In the genomic region with DNA sequence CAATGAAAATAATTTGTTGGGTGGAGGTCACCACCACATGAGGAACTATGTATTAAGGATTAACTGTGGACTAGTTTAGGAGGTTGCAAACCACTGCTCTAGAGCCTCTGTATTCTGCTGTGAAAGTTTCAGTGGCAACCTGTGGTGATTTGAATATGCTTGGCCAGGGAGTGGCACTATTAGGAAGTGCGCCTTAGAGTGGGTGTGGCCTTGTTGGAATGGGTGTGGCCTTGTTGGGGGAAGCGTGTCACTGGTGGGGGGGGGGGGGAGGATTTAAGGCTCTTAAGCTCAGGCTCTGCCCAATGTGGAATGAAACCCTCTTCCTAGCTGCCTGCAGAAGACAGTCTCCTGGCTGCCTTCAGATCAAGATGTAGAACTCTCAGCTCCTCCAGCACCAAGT, we compare ENCODE assay signal across 27 mouse cellular contexts.
DNase-seq lines count a peak whose midpoint lies in the region; ATAC-seq and TF ChIP-seq lines count a peak whose summit lies in the region.
"Had no signal": no experiment of that assay in that cellular context is flagged by ENCODE, and none has a peak within 500 bp of the region (broad histone marks: within the 10 kb centered on the region; RNA-seq: fewer than 3 reads in every experiment).

No protein-coding gene starts in this region.

- WGBS in liver, postnatal 0 days (ENCODE audit: insufficient replicate concordance) = 45% methylated on average over 2 of the region's 2 CpGs

- TF ChIP-seq CTCF in liver, postnatal 0 days (IDR thresholded peaks at IDR 0.05; ENCODE audit: low read depth) = no peak
- TF ChIP-seq CTCF in MEL (IDR thresholded peaks at IDR 0.05 in 2 of 3, conservative IDR thresholded peaks at IDR 0.05 in 1 of 3; ENCODE audit: control insufficient read depth in 1 of 3, insufficient read depth in 1 of 3, low read depth in 2 of 3, low read length in 3 of 3, poor library complexity in 1 of 3, severe bottlenecking in 1 of 3) = no peak

- TF ChIP-seq POLR2A in MEL (IDR thresholded peaks at IDR 0.05; ENCODE audit: control insufficient read depth in 1 of 2, insufficient read depth in 1 of 2, low read depth in 1 of 2, low read length in 2 of 2, poor library complexity in 1 of 2) = no peak

- H3K4me3 ChIP-seq in liver, postnatal 0 days (ENCODE audit: low read depth, low read length) = no peak overlapping the region
- no peak overlapping the region for H3K4me3 ChIP-seq in MEL (ENCODE audit: control insufficient read depth in 1 of 2, insufficient read depth in 1 of 2, low read depth in 2 of 2, low read length in 2 of 2)
- H3K4me3 ChIP-seq: embryonic facial prominence, embryonic 10.5 days; embryonic facial prominence, embryonic 13.5 days; erythroblast, embryonic 14.5 days; forebrain, embryonic 12.5 days; forebrain, embryonic 15.5 days; heart, embryonic 13.5 days; hindbrain, embryonic 15.5 days had no signal

- no peaks in the 10 kb centered on the region for H3K4me1 ChIP-seq in liver, postnatal 0 days (ENCODE audit: insufficient read depth)
- H3K4me1 ChIP-seq in MEL (ENCODE audit: control insufficient read depth in 1 of 2, insufficient read depth in 2 of 2, low read length in 2 of 2) = no peaks in the 10 kb centered on the region
- H3K4me1 ChIP-seq: embryonic facial prominence, embryonic 10.5 days; forebrain, embryonic 12.5 days; heart, embryonic 13.5 days; hindbrain, embryonic 15.5 days had no signal

- TF ChIP-seq EP300 in liver, postnatal 0 days (IDR thresholded peaks at IDR 0.05; ENCODE audit: low read depth) = no peak
- TF ChIP-seq EP300 in MEL (IDR thresholded peaks at IDR 0.05; ENCODE audit: low read depth in 1 of 2, low read length in 2 of 2) = no peak

- no peaks in the 10 kb centered on the region for H3K9me3 ChIP-seq in liver, postnatal 0 days (ENCODE audit: low read length)
- no peaks in the 10 kb centered on the region for H3K9me3 ChIP-seq in MEL (replicated peaks; ENCODE audit: insufficient read depth, low read length)
- H3K9me3 ChIP-seq: embryonic facial prominence, embryonic 10.5 days; embryonic facial prominence, embryonic 13.5 days; forebrain, embryonic 12.5 days; forebrain, embryonic 15.5 days; heart, embryonic 13.5 days; hindbrain, embryonic 15.5 days had no signal

- H3K79me2 ChIP-seq in MEL (ENCODE audit: control insufficient read depth, insufficient read depth, low read length, poor library complexity) = no peaks in the 10 kb centered on the region

- no peak overlapping the region for H3K4me2 ChIP-seq in liver, postnatal 0 days (ENCODE audit: low read depth, low read length)
- H3K4me2 ChIP-seq: embryonic facial prominence, embryonic 13.5 days; forebrain, embryonic 12.5 days; forebrain, embryonic 15.5 days; heart, embryonic 13.5 days; hindbrain, embryonic 15.5 days had no signal

- DNase-seq in liver, postnatal 0 days = peak; percentile 13
- DNase-seq in liver (no peak), MEL (ENCODE audit: low read depth, low spot score) (peak; percentile 8)
- no peak for DNase-seq in retina, embryonic 14.5 days (ENCODE audit: low spot score)
- DNase-seq in gastrocnemius, postnatal 25 days = no peak
- DNase-seq in urinary bladder, postnatal 25 days (ENCODE audit: low spot score) = no peak
- DNase-seq: adrenal gland, postnatal 14 days; cerebellum, adult 11 months; cerebellum, adult 8-10 months; cerebellum, postnatal 10 days; cerebellum, postnatal 36 days; embryo, embryonic 11 days; gastrocnemius, postnatal 36 days; heart, adult 18-20 months; heart, postnatal 14 days; heart, postnatal 4 days had no signal

- H3K27ac ChIP-seq in liver, postnatal 0 days (ENCODE audit: low read depth) = no peak overlapping the region
- H3K27ac ChIP-seq in MEL (ENCODE audit: control insufficient read depth, low read depth, low read length) = no peak overlapping the region
- H3K27ac ChIP-seq: embryonic facial prominence, embryonic 10.5 days; embryonic facial prominence, embryonic 13.5 days; forebrain, embryonic 12.5 days; forebrain, embryonic 15.5 days; heart, embryonic 13.5 days; hindbrain, embryonic 15.5 days had no signal

- H3K9ac ChIP-seq in liver, postnatal 0 days (replicated peaks) = no peak overlapping the region
- no peak overlapping the region for H3K9ac ChIP-seq in MEL (ENCODE audit: control insufficient read depth, low read depth, low read length, poor library complexity, severe bottlenecking)
- H3K9ac ChIP-seq: embryonic facial prominence, embryonic 13.5 days; forebrain, embryonic 12.5 days; forebrain, embryonic 15.5 days; heart, embryonic 13.5 days; hindbrain, embryonic 15.5 days had no signal

- no peaks in the 10 kb centered on the region for H3K27me3 ChIP-seq in liver, postnatal 0 days (ENCODE audit: insufficient read depth, low read length)
- H3K27me3 ChIP-seq in MEL (ENCODE audit: control insufficient read depth in 1 of 2, insufficient read depth in 2 of 2, low read length in 2 of 2) = 0 out of 4 replicates have a peak, but pooled peaks cover 0 to 2% of the 10 kb centered on the region in 2 experiments
- H3K27me3 ChIP-seq: embryonic facial prominence, embryonic 13.5 days; forebrain, embryonic 12.5 days; forebrain, embryonic 15.5 days; heart, embryonic 13.5 days; hindbrain, embryonic 15.5 days had no signal

- ATAC-seq in liver, postnatal 0 days = no peak
- peak; percentile 35; the same call in 1 of the 2 replicates for ATAC-seq in granulocyte monocyte progenitor cell, adult 5-6 weeks (replicated peaks; ENCODE audit: poor library complexity, severe bottlenecking)
- ATAC-seq: CD4-positive, CD25-positive, alpha-beta regulatory T cell, adult 4 months; forebrain, embryonic 15.5 days; intestine, postnatal 0 days had no signal

- TF ChIP-seq RAD21 in MEL (IDR thresholded peaks at IDR 0.05; ENCODE audit: low read depth, low read length) = no peak

- no peaks in the 10 kb centered on the region for H3K36me3 ChIP-seq in liver, postnatal 0 days (replicated peaks; ENCODE audit: insufficient read depth, low read length)
- H3K36me3 ChIP-seq in MEL (ENCODE audit: control insufficient read depth in 1 of 2, insufficient read depth in 2 of 2, low read length in 2 of 2) = no peaks in the 10 kb centered on the region
- H3K36me3 ChIP-seq: embryonic facial prominence, embryonic 10.5 days; embryonic facial prominence, embryonic 13.5 days; forebrain, embryonic 12.5 days; forebrain, embryonic 15.5 days; G1E; heart, embryonic 13.5 days; hindbrain, embryonic 15.5 days had no signal

TF ChIP-seq in MEL, 35 proteins besides CTCF, POLR2A, EP300 and RAD21:
- TF ChIP-seq KAT2A (conservative IDR thresholded peaks at IDR 0.05; ENCODE audit: low read depth, low read length) (no peak), SIN3A (IDR thresholded peaks at IDR 0.05; ENCODE audit: low read length) (no peak), TCF12 (IDR thresholded peaks at IDR 0.05; ENCODE audit: low read depth, low read length) (no peak), ELF1 (IDR thresholded peaks at IDR 0.05; ENCODE audit: low read depth, low read length) (no peak), ZMIZ1 (IDR thresholded peaks at IDR 0.05; ENCODE audit: low read depth, low read length) (no peak)

Comparison
In these comparisons a context has a peak if more than half of its experiments do, and no peak if none do; other contexts are left out.
1. DNase-seq: peak in liver, postnatal 0 days (single experiment) and MEL (single experiment); none in liver (single experiment), retina, embryonic 14.5 days (single experiment), gastrocnemius, postnatal 25 days (single experiment) and urinary bladder, postnatal 25 days (single experiment).